Mouse (Mus musculus): ENCODE measurements around the gene Urm1. TPM values are rescaled to one million over a fixed set of nuclear protein-coding genes. Genes with fewer than 3 reads are reported as not detected.

Gene Urm1
- polyA plus RNA-seq, 1 experiment: 74.8 TPM

DNA sequence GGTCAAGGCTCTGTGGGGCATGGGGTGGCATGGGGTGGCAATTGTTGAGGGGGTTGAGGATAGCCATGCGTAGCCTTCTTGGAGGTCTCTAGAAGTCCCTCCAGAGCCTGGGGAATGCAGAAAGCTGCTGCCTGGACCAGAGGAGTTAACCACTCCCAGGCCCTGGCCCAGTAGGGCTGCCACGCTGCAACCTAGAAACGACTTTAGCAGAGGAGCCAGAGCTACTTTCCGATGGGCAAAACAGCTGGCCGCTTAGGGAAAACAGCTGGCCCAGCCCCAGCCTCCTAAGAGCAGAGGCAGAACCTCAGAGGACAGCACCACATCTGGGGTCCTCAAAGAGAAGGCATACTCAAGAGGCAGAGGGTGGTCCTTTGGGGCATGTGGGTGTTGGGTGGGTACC is 38.1 kb downstream of the Urm1 start:
- TF ChIP-seq GATA1 (IDR thresholded peaks at IDR 0.05; ENCODE audit: borderline replicate concordance, low read length) (no peak), FLI1 (IDR thresholded peaks at IDR 0.05; ENCODE audit: low read length) (no peak)
- Histone ChIP-seq H3K27me3 (replicated peaks) (peaks cover 50% of the 10 kb centered on the region), H3K4me3 (replicated peaks) (no peak overlapping the region), H3K9me3 (no peaks in the 10 kb centered on the region), H3K4me1 (peaks cover 75% of the 10 kb centered on the region), H3K36me3 (replicated peaks; ENCODE audit: low read length) (no peaks in the 10 kb centered on the region)

DNA sequence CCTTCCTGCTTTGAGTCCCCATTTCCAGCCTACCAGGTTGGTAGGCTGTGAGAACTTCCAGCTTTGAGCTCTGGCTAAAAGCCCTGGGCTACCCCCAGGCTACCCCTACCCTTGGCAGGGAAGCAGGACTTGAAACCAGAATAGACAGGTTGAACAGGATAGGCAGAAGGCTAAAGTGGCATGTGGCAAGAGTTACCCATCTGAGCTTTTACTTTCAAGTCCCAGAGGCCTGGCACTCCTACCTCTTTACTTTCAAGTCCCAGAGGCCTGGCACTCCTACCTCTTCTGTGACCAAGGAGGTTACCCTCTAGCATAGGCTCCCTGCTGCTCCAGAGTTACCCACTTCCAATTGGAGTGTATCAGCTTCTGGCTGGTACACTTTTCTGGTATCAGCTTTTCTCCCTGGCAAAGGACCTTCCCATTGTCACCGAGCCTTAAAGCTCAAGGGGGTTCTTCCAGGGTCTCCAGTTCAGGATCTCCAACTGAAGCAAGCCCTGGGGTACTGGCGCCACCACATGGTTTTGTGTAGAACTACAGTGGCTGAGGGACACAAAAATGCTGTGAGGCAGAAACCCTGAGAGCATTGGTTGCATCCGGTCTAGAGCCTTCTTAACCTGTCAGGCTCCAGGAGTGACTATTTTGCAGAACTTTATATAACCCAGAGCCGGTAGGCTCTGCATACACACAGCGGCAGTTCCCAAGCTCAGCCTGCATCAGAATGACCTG is 39.0 kb downstream of the Urm1 start:
- TF ChIP-seq GATA1 (IDR thresholded peaks at IDR 0.05; ENCODE audit: borderline replicate concordance, low read length): no peak
- TF ChIP-seq FLI1 (IDR thresholded peaks at IDR 0.05; ENCODE audit: low read length): no peak
- Histone ChIP-seq H3K9me3 (no peaks in the 10 kb centered on the region), H3K4me3 (replicated peaks) (no peak overlapping the region), H3K27me3 (replicated peaks) (peaks cover 44% of the 10 kb centered on the region), H3K36me3 (replicated peaks; ENCODE audit: low read length) (no peaks in the 10 kb centered on the region), H3K4me1 (peaks cover 76% of the 10 kb centered on the region)

DNA sequence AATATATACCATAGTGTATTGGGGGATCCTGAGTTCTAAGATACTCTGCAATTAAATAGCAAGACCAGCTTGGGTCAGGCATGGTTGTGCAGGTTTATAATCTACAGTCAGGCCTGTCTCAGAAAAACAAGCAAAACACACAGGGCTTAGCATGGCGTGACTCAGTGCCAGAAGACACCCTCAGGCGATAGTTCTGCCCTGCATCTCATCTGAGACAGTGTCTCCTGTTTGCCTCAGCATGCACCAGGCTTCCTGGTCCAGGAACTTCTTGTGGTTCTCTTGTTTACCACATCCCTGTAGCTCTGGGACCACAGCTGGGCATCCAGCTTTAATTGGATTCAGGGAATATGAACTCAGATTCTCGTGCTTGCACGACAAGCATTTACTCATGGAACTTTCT is 45.2 kb downstream of the Urm1 start:
- H3K36me3 ChIP-seq (replicated peaks; ENCODE audit: low read length): no peaks in the 10 kb centered on the region
- H3K27me3 ChIP-seq (replicated peaks): peaks cover 4% of the 10 kb centered on the region
- H3K4me3 ChIP-seq (replicated peaks): peak overlapping the region; percentile 44
- TF ChIP-seq GATA1 (IDR thresholded peaks at IDR 0.05; ENCODE audit: borderline replicate concordance, low read length) (no peak), FLI1 (IDR thresholded peaks at IDR 0.05; ENCODE audit: low read length) (no peak)
- H3K4me1 ChIP-seq: peaks cover 70% of the 10 kb centered on the region
- no peaks in the 10 kb centered on the region for H3K9me3 ChIP-seq

- peaks cover 34% of the 10 kb centered on the region for H3K36me3 ChIP-seq (replicated peaks; ENCODE audit: low read length)
- H3K4me3 ChIP-seq (replicated peaks): peak within 1 kb of the TSS; percentile 98
- no peaks in the 10 kb centered on the region for H3K9me3 ChIP-seq
- TF ChIP-seq GATA1 (IDR thresholded peaks at IDR 0.05; ENCODE audit: borderline replicate concordance, low read length) (no peak), FLI1 (IDR thresholded peaks at IDR 0.05; ENCODE audit: low read length) (no peak)
- H3K4me1 ChIP-seq: peaks cover 72% of the 10 kb centered on the region
- no peaks in the 10 kb centered on the region for H3K27me3 ChIP-seq (replicated peaks)
These were observed 49.2 kb downstream of the Urm1 start, which contains the start of gene Cercam for GRCm38 (mm10) chr2:29868949-29869645. TSS of gene Cercam (plus strand) at chr2:29869164.

DNA sequence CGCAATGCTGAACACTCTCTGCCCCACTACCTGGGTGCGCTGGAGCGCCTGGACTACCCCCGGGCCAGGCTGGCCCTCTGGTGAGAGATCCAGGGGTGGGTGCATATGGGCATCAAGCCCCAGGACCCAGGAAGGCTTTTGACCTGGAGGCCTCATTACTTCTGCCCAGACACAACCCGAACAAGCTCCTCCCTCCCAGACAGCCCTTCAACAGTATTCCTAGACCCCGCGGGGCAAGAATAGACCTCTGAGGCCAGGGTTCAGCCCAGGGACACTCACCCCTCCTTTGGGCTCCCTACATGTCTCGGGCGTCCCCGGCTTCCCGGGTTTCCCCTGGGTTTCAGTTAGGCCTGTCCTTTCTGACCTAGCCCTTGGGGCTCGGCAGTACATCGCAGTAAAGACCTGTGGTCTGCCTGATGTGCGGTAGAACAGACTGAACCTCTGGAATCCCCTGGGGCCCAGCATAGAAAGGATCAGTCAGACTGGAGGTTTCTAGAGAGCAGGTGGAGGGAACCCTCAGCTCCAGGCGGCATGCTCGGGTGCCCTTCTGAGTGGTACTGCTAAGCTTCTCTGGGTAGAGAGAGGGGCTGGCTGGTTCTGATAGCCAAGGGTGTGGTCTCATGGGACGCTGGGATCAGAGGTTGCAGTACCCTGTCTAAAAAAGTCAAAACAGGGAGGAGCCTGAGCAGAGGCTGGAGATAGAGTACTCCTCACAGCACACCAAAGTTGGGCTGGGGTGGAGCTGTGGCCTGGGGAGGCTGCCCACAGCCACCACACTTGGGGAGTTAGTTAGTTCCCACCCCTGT is 50.0 kb downstream of the Urm1 start:
- TF ChIP-seq FLI1 (IDR thresholded peaks at IDR 0.05; ENCODE audit: low read length) (no peak), GATA1 (IDR thresholded peaks at IDR 0.05; ENCODE audit: borderline replicate concordance, low read length) (no peak)
- Histone ChIP-seq H3K4me3 (replicated peaks) (peak overlapping the region; percentile 98), H3K27me3 (replicated peaks) (no peaks in the 10 kb centered on the region), H3K4me1 (peaks cover 65% of the 10 kb centered on the region), H3K9me3 (no peaks in the 10 kb centered on the region), H3K36me3 (replicated peaks; ENCODE audit: low read length) (peaks cover 41% of the 10 kb centered on the region)

- H3K4me3 ChIP-seq (replicated peaks): no peak overlapping the region
- H3K36me3 ChIP-seq (replicated peaks; ENCODE audit: low read length): peaks cover 65% of the 10 kb centered on the region
- H3K9me3 ChIP-seq: no peaks in the 10 kb centered on the region
- TF ChIP-seq GATA1 (IDR thresholded peaks at IDR 0.05; ENCODE audit: borderline replicate concordance, low read length) (no peak), FLI1 (IDR thresholded peaks at IDR 0.05; ENCODE audit: low read length) (no peak)
- H3K4me1 ChIP-seq: peaks cover 47% of the 10 kb centered on the region
- no peaks in the 10 kb centered on the region for H3K27me3 ChIP-seq (replicated peaks)
These were observed 52.9 kb downstream of the Urm1 start for GRCm38 (mm10) chr2:29872581-29873295.

- H3K9me3 ChIP-seq: no peaks in the 10 kb centered on the region
- H3K4me3 ChIP-seq (replicated peaks): peak overlapping the region; percentile 70
- H3K36me3 ChIP-seq (replicated peaks; ENCODE audit: low read length): peaks cover 74% of the 10 kb centered on the region
- no peaks in the 10 kb centered on the region for H3K27me3 ChIP-seq (replicated peaks)
- no peak for TF ChIP-seq FLI1 (IDR thresholded peaks at IDR 0.05; ENCODE audit: low read length)
- TF ChIP-seq GATA1 (IDR thresholded peaks at IDR 0.05; ENCODE audit: borderline replicate concordance, low read length): no peak
- H3K4me1 ChIP-seq: peaks cover 40% of the 10 kb centered on the region
These were observed 53.9 kb downstream of the Urm1 start for GRCm38 (mm10) chr2:29873801-29874200.

- H3K4me3 ChIP-seq (replicated peaks): no peak overlapping the region
- peaks cover 9% of the 10 kb centered on the region for H3K9me3 ChIP-seq
- TF ChIP-seq FLI1 (IDR thresholded peaks at IDR 0.05; ENCODE audit: low read length) (no peak), GATA1 (IDR thresholded peaks at IDR 0.05; ENCODE audit: borderline replicate concordance, low read length) (no peak)
- no peaks in the 10 kb centered on the region for H3K27me3 ChIP-seq (replicated peaks)
- H3K36me3 ChIP-seq (replicated peaks; ENCODE audit: low read length): peaks cover 86% of the 10 kb centered on the region
- H3K4me1 ChIP-seq: peaks cover 30% of the 10 kb centered on the region
These were observed 58.2 kb downstream of the Urm1 start for GRCm38 (mm10) chr2:29878061-29878460.

GRCm38 (mm10) chr2:29879191-29879590 is 59.3 kb downstream of the Urm1 start:
- Histone ChIP-seq H3K4me1 (peaks cover 24% of the 10 kb centered on the region), H3K9me3 (peaks cover 9% of the 10 kb centered on the region), H3K36me3 (replicated peaks; ENCODE audit: low read length) (peaks cover 84% of the 10 kb centered on the region), H3K27me3 (replicated peaks) (no peaks in the 10 kb centered on the region), H3K4me3 (replicated peaks) (no peak overlapping the region)
- no peak for TF ChIP-seq GATA1 (IDR thresholded peaks at IDR 0.05; ENCODE audit: borderline replicate concordance, low read length)
- no peak for TF ChIP-seq FLI1 (IDR thresholded peaks at IDR 0.05; ENCODE audit: low read length)
